Mouse (Mus musculus) liver, embryonic 16.5 days (tissue): ENCODE data around the gene Stard9. TPM values are rescaled to one million over a fixed set of nuclear protein-coding genes. Genes with fewer than 3 reads are reported as not detected.

Experiments
- polyA plus RNA-seq: library from polyadenylated mRNA; unstranded; fragments of >200 nt; fragmentation: Nextera tagmentation; extraction: Ambion mirVana; gene quantifications from 2 replicates; pipeline ENCODE4 v1.2.1, GENCODE M21; 2015

Gene Stard9
- polyA plus RNA-seq, 1 experiment from 2014 or later = 0.94 TPM

Other genes with a start within 250 kb of the Stard9 start
- gene Ganc, start 225.2 kb upstream of the Stard9 start, polyA plus RNA-seq = 6.1 and 7.2 TPM in 2 replicates
- 2.7 and 3.4 TPM in 2 replicates for gene Tmem87a, start 225.0 kb upstream of the Stard9 start, polyA plus RNA-seq
- gene Capn3, start 173.1 kb upstream of the Stard9 start, polyA plus RNA-seq = 3.7 and 4.5 TPM in 2 replicates
- gene Zfp106, start 65.3 kb upstream of the Stard9 start, polyA plus RNA-seq = 15.2 and 15.6 TPM in 2 replicates
- 24.2 and 27.1 TPM in 2 replicates for gene Snap23, start 61.5 kb upstream of the Stard9 start, polyA plus RNA-seq
- gene Haus2, start 19.7 kb upstream of the Stard9 start, polyA plus RNA-seq = 9.1 and 9.7 TPM in 2 replicates
- gene Lrrc57, start 19.6 kb upstream of the Stard9 start, polyA plus RNA-seq = 11.4 and 12.7 TPM in 2 replicates
- 2.5 and 3.4 TPM in 2 replicates for gene Cdan1, start 221.0 kb downstream of the Stard9 start, polyA plus RNA-seq
- gene Ttbk2, start 221.5 kb downstream of the Stard9 start, polyA plus RNA-seq = 0.40 and 0.41 TPM in 2 replicates